Mouse (Mus musculus) midbrain, postnatal 0 days (tissue): Measurements from ENCODE around the gene Rnf150. TPM values are rescaled to one million over a fixed set of nuclear protein-coding genes. Genes with fewer than 3 reads are reported as not detected.

Source experiments
- ATAC-seq: fragments of 200-750 bp; cut with Nextera tagmentation; 2 replicates; pipeline ENCODE4 v1.8.0; 2017; ENCODE audit warnings: moderate number of reproducible peaks, mild to moderate bottlenecking, moderate TSS enrichment, moderate library complexity; ENCODE audit not compliant: low FRiP score
- DNase-seq: peaks from one replicate; pipeline ENCODE4 v3.0.0-alpha.2; 2015; ENCODE audit warnings: low spot score
- H3K27ac ChIP-seq: fragments of 300-500 bp; sonication (generic); 2 replicates; pipeline ENCODE4 v1.5.1; 2014; ENCODE audit warnings: low read depth, mild to moderate bottlenecking, low read length, mixed read lengths
- H3K27me3 ChIP-seq: fragments of 300-500 bp; sonication (generic); 2 replicates; pipeline ENCODE4 v1.6.1; 2014; ENCODE audit warnings: low read length, control low read depth, mixed read lengths; ENCODE audit not compliant: insufficient read depth
- H3K36me3 ChIP-seq: fragments of 300-500 bp; sonication (generic); 2 replicates; pipeline ENCODE4 v1.6.1; 2014; ENCODE audit warnings: low read length, control low read depth, mixed read lengths; ENCODE audit not compliant: insufficient read depth
- H3K4me1 ChIP-seq: fragments of 300-500 bp; sonication (generic); 2 replicates; pipeline ENCODE4 v1.6.1; 2014; ENCODE audit warnings: mild to moderate bottlenecking, control low read depth, antibody characterized with exemption, low read length, mixed read lengths; ENCODE audit not compliant: insufficient read depth
- H3K4me2 ChIP-seq: fragments of 300-500 bp; sonication (generic); 2 replicates; pipeline ENCODE4 v1.6.1; 2014; ENCODE audit warnings: low read depth, mild to moderate bottlenecking, low read length, mixed read lengths; ENCODE audit not compliant: poor library complexity, severe bottlenecking
- H3K4me3 ChIP-seq: fragments of 300-500 bp; sonication (generic); 2 replicates; pipeline ENCODE4 v1.5.1; 2014; ENCODE audit warnings: low read depth, mild to moderate bottlenecking, low read length, moderate library complexity
- H3K9ac ChIP-seq: fragments of 300-500 bp; sonication (generic); replicated peaks from 2 replicates; pipeline ENCODE4 v1.6.1; 2014; ENCODE audit warnings: mild to moderate bottlenecking, low read length, moderate library complexity, mixed read lengths; ENCODE audit not compliant: poor library complexity, severe bottlenecking
- H3K9me3 ChIP-seq: fragments of 300-500 bp; sonication (generic); 2 replicates; pipeline ENCODE4 v1.6.1; 2016; ENCODE audit warnings: low read length, control low read depth
- CTCF ChIP-seq: IDR thresholded peaks from 2 replicates; pipeline ENCODE4 v1.5.1; 2016; ENCODE audit warnings: antibody characterized with exemption, mild to moderate bottlenecking
- WGBS: fragments of 180-500 bp; shearing (Covaris S2); extraction: QIAGEN DNeasy Blood & Tissue Kit; methylation state at CpG from one replicate; pipeline ENCODE4 v1.1.7; 2014; 5-methylcytosine and 5-hydroxymethylcytosine counted together
- polyA plus RNA-seq: library from polyadenylated mRNA; unstranded; fragments of >200 nt; fragmentation: Nextera tagmentation; extraction: Ambion mirVana; gene quantifications from 2 replicates; pipeline ENCODE4 v1.2.1, GENCODE M21; 2015
- total RNA-seq: library from RNA; depleted of rRNA; stranded (reverse); fragments of >200 nt; gene quantifications from 2 replicates; pipeline ENCODE4 v1.2.3, GENCODE M21; 2014

Rnf150 gene
- total and polyA plus RNA-seq, 2 experiments from 2014 or later = 1.9 to 12.6 TPM

DNA sequence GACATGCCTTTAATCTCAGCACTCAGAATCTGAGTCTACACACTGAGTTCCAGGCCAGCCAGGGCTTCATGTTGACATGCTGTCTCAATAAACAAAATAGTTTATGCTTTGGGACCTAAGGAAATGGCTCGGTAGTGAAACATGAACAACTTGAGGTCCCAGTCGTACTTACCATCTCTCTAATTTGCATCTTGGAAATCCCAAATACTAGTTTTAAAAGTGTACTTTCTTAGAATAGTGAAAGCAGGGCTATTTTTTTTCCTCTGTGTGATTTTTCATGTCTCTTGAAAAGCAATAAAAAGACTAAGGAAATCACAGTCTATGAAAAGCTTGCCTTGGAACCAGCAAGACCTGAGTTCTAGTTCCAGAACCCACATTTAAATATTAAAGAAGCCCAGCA lies 135.6 kb downstream of the Rnf150 start:
- Histone ChIP-seq H3K27me3 (no peaks in the 10 kb centered on the region), H3K4me2 (no peak overlapping the region), H3K4me1 (no peaks in the 10 kb centered on the region), H3K27ac (no peak overlapping the region), H3K9ac (no peak overlapping the region), H3K4me3 (no peak overlapping the region), H3K9me3 (no peaks in the 10 kb centered on the region), H3K36me3 (no peaks in the 10 kb centered on the region)
- WGBS = 92% methylated on average over 2 of the region's 2 CpGs
- ATAC-seq = no peak
- no peak for DNase-seq
- TF ChIP-seq CTCF = no peak

DNA sequence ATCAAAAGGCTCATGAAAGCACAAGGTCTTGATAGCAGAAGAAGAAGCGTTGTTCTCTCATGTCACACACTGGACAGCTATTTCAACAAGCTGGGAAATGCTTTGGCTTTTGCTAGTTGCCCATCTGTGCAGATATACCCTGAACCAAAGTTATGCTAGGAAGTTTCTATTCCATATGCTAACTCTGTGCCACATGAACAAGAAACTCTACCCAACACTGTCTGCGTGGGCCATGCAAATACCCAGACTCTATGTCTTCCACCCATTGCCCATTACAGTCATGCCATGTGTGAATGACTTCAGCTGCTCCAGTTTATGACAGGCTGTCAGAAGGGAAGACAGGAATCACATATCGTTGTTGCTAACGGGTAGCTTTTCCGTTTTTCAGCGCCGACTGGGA lies 140.0 kb downstream of the Rnf150 start:
- 90% methylated on average over 7 of the region's 7 CpGs for WGBS
- Histone ChIP-seq H3K4me1 (no peaks in the 10 kb centered on the region), H3K4me2 (no peak overlapping the region), H3K4me3 (no peak overlapping the region), H3K36me3 (no peaks in the 10 kb centered on the region), H3K9ac (no peak overlapping the region), H3K27ac (no peak overlapping the region), H3K9me3 (no peaks in the 10 kb centered on the region), H3K27me3 (no peaks in the 10 kb centered on the region)
- no peak for DNase-seq
- ATAC-seq = no peak
- TF ChIP-seq CTCF = no peak

DNA sequence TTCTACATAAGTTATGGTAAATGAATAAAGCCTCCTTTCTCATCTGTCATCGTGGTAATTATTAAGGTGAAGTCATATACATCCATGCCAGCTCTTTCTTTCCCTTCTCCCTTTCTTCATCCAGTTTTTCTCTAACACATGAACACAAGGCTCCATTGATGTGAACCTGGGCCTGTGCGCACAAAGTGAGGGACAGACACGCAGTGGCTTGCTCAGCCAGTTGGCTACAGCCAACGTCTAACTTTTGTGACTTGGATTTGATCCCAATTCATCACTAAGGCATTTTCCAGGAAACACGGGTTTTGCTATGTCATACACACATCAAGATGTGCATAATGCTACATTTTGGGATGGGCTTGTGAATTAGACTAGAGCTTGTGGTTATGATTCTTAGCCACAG lies 146.3 kb downstream of the Rnf150 start:
- WGBS = 86% methylated on average over 5 of the region's 5 CpGs
- Histone ChIP-seq H3K27me3 (no peaks in the 10 kb centered on the region), H3K4me1 (no peaks in the 10 kb centered on the region), H3K4me2 (no peak overlapping the region), H3K9me3 (no peaks in the 10 kb centered on the region), H3K27ac (no peak overlapping the region), H3K4me3 (no peak overlapping the region), H3K36me3 (no peaks in the 10 kb centered on the region), H3K9ac (no peak overlapping the region)
- TF ChIP-seq CTCF = no peak
- DNase-seq = no peak
- no peak for ATAC-seq

DNA sequence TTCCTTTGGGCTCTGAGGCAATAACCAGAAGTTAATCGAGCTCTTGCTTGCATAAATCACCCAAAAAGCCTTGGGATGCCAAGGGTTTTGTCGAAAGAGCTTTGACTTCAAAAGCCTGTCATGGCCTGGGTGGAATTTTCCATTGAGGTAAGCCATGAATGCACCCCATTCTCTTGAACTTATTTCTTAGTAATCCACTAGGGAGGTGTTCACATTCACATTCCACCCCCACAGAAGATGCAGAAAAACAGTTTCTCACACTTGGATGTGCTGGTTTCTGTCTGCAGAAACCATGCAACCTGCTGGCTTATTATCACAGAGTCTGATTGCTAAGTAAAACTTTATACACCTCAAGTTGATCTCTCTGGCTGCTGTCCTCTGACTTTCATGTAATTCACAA lies 148.1 kb downstream of the Rnf150 start:
- DNase-seq = no peak
- no peak overlapping the region for H3K4me3 ChIP-seq
- H3K4me2 ChIP-seq = no peak overlapping the region
- WGBS = 56% methylated on average over 2 of the region's 2 CpGs
- no peaks in the 10 kb centered on the region for H3K9me3 ChIP-seq
- no peaks in the 10 kb centered on the region for H3K36me3 ChIP-seq
- no peaks in the 10 kb centered on the region for H3K27me3 ChIP-seq
- no peak for ATAC-seq
- H3K9ac ChIP-seq = no peak overlapping the region
- no peak for TF ChIP-seq CTCF
- H3K4me1 ChIP-seq = no peaks in the 10 kb centered on the region
- no peak overlapping the region for H3K27ac ChIP-seq

DNA sequence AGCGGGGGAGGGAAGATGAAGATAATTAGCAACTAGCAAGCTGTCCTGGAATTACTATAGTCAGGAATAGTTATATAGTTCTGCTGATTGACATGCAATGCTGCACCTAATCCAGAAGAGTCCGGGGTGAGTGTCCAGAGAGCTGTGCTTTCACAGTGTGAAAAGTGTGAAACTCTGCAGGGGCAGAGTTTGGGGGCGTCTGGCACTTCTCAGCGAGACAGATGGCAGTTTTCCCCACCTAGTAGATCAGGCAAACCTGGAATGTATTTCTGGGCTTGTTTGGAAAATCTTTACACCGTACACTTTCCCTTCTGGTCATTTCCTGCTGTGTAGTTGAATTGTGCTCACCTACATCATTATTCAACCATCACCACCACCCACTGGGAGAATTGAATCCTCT lies 148.6 kb downstream of the Rnf150 start:
- H3K4me3 ChIP-seq = no peak overlapping the region
- H3K27me3 ChIP-seq = no peaks in the 10 kb centered on the region
- no peak overlapping the region for H3K4me2 ChIP-seq
- 39% methylated on average over 5 of the region's 5 CpGs for WGBS
- no peak for DNase-seq
- no peak overlapping the region for H3K27ac ChIP-seq
- no peak for ATAC-seq
- no peaks in the 10 kb centered on the region for H3K4me1 ChIP-seq
- H3K9me3 ChIP-seq = no peaks in the 10 kb centered on the region
- no peaks in the 10 kb centered on the region for H3K36me3 ChIP-seq
- no peak for TF ChIP-seq CTCF
- H3K9ac ChIP-seq = no peak overlapping the region

DNA sequence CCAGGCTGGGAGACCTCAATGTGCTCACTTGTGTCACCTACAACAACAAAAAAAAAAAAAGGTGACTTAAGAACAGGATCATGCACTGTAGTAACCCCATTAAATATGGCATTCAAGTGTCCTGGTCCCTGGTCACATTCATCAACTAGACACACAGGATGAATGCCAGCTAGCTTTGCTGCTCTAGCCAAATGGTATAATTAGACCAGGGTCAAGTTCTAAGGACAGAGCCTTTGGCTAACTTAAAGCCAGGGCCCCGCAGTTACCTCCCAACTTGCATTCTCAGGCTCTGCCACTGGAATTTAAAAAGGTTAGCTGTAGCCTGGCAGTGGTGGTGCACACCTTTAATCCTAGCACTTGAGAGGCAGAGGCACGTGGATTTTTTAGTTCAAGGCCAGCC lies 165.1 kb downstream of the Rnf150 start:
- Histone ChIP-seq H3K27me3 (no peaks in the 10 kb centered on the region), H3K9ac (no peak overlapping the region), H3K4me1 (no peaks in the 10 kb centered on the region), H3K27ac (no peak overlapping the region), H3K36me3 (no peaks in the 10 kb centered on the region), H3K4me2 (no peak overlapping the region), H3K4me3 (no peak overlapping the region), H3K9me3 (no peaks in the 10 kb centered on the region)
- no peak for ATAC-seq
- no peak for TF ChIP-seq CTCF
- DNase-seq = no peak
- WGBS = 86% methylated on average over 2 of the region's 2 CpGs

DNA sequence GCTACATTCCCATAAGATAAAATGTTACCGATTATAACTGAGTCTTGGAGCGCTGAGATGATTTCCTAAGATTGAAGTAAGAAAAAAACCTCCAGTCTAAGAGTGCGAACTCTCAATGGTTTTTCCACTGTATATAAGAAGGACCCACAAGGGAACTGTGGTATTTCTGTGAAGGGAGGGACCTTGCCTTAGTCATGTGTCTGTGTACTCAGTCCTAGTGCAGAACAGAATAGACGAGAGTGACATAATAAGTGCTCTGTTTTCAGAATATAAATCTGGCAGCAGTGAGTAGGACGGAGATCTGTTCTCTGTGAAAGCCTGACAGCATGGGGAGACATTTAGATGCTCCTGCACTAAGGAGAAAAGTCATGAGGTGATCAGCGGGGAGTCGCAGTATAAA lies 169.6 kb downstream of the Rnf150 start:
- Histone ChIP-seq H3K9me3 (no peaks in the 10 kb centered on the region), H3K4me2 (no peak overlapping the region), H3K36me3 (no peaks in the 10 kb centered on the region), H3K4me1 (no peaks in the 10 kb centered on the region), H3K9ac (no peak overlapping the region), H3K4me3 (no peak overlapping the region), H3K27me3 (no peaks in the 10 kb centered on the region), H3K27ac (no peak overlapping the region)
- 53% methylated on average over 7 of the region's 7 CpGs for WGBS
- TF ChIP-seq CTCF = no peak
- DNase-seq (no peak), ATAC-seq (peak; percentile 41; the same call in 1 of the 2 replicates)
